Mouse (Mus musculus): ENCODE measurements around the gene Fcrl1. TPM values are rescaled to one million over a fixed set of nuclear protein-coding genes. Genes with fewer than 3 reads are reported as not detected.

The Fcrl1 gene
- polyA plus RNA-seq, 1 experiment from 2014 or later, result 8.4 TPM

Other genes starting within 250 kb of the Fcrl1 start
- 0.04 TPM in 1 of 3 replicates, not detected in the others for gene Kirrel, start 201.6 kb upstream of the Fcrl1 start, polyA plus RNA-seq (2018)
- gene Fcrls, start 112.6 kb upstream of the Fcrl1 start, polyA plus RNA-seq (2018), result 116 to 293 TPM (median 116 TPM) in 3 replicates
- gene Cd5l, start 18.5 kb upstream of the Fcrl1 start, polyA plus RNA-seq (2018), result 496 to 1,051 TPM (median 577 TPM) in 3 replicates
- 0.11 TPM in 1 of 3 replicates, not detected in the others for gene Fcrl5, start 59.4 kb downstream of the Fcrl1 start, polyA plus RNA-seq (2018)
- gene Etv3, start 149.0 kb downstream of the Fcrl1 start, polyA plus RNA-seq (2018), result 40.8 to 61.3 TPM (median 52.2 TPM) in 3 replicates
- 14.9 to 17.3 TPM (median 17.2 TPM) in 3 replicates for gene Arhgef11, start 241.2 kb downstream of the Fcrl1 start, polyA plus RNA-seq (2018)

Measured in macrophage (primary cell).